Mouse (Mus musculus) forebrain, postnatal 0 days (tissue): ENCODE measurements around the gene Tnnt2. TPM values are rescaled to one million over a fixed set of nuclear protein-coding genes. Genes with fewer than 3 reads are reported as not detected.

Experiments used
- ATAC-seq: fragments of 200-750 bp; cut with Nextera tagmentation; 2 replicates; pipeline ENCODE4 v1.8.0; 2017; ENCODE audit warnings: mild to moderate bottlenecking, moderate library complexity
- DNase-seq: peaks from one replicate; pipeline ENCODE4 v3.0.0-alpha.2; 2015
- H3K27ac ChIP-seq: fragments of 300-500 bp; sonication (generic); 2 replicates; pipeline ENCODE4 v1.5.1; 2014; ENCODE audit warnings: low read depth, mild to moderate bottlenecking, antibody characterized with exemption, low read length, moderate library complexity, mixed read lengths
- H3K27me3 ChIP-seq: fragments of 300-500 bp; sonication (generic); 2 replicates; pipeline ENCODE4 v1.6.1; 2014; ENCODE audit warnings: mild to moderate bottlenecking, low read length, mixed read lengths; ENCODE audit not compliant: insufficient read depth
- H3K36me3 ChIP-seq: fragments of 300-500 bp; sonication (generic); 2 replicates; pipeline ENCODE4 v1.6.1; 2014; ENCODE audit warnings: mild to moderate bottlenecking, moderate library complexity; ENCODE audit not compliant: insufficient read depth
- H3K4me1 ChIP-seq: fragments of 300-500 bp; sonication (generic); 2 replicates; pipeline ENCODE4 v1.6.1; 2014; ENCODE audit warnings: antibody characterized with exemption; ENCODE audit not compliant: insufficient read depth
- H3K4me2 ChIP-seq: fragments of 300-500 bp; sonication (generic); 2 replicates; pipeline ENCODE4 v1.6.1; 2014; ENCODE audit warnings: low read depth, mild to moderate bottlenecking, moderate library complexity
- H3K4me3 ChIP-seq: fragments of 300-500 bp; sonication (generic); 2 replicates; pipeline ENCODE4 v1.5.1; 2014; ENCODE audit warnings: low read depth, low read length, mixed read lengths
- H3K9ac ChIP-seq: fragments of 300-500 bp; sonication (generic); 2 replicates; pipeline ENCODE4 v1.6.1; 2014; ENCODE audit warnings: mild to moderate bottlenecking
- H3K9me3 ChIP-seq: fragments of 300-500 bp; sonication (generic); 2 replicates; pipeline ENCODE4 v1.6.1; 2016; ENCODE audit warnings: low read length
- CTCF ChIP-seq: sonication (generic); IDR thresholded peaks from 2 replicates; pipeline ENCODE4 v1.5.1; 2016; ENCODE audit warnings: antibody characterized with exemption, control low read depth, low read depth
- WGBS: fragments of 180-500 bp; shearing (Covaris S2); extraction: QIAGEN DNeasy Blood & Tissue Kit; methylation state at CpG from one replicate; pipeline ENCODE4 v1.1.7; 2014; 5-methylcytosine and 5-hydroxymethylcytosine counted together
- polyA plus RNA-seq: library from polyadenylated mRNA; unstranded; fragments of >200 nt; fragmentation: Nextera tagmentation; extraction: Ambion mirVana; gene quantifications from 2 replicates; pipeline ENCODE4 v1.2.1, GENCODE M21; 2015
- total RNA-seq: library from RNA; depleted of rRNA; stranded (reverse); fragments of >200 nt; gene quantifications from 2 replicates; pipeline ENCODE4 v1.2.3, GENCODE M21; 2014

Gene Tnnt2
- total and polyA plus RNA-seq, 2 experiments from 2014 or later = 0.63 to 0.67 TPM

DNA sequence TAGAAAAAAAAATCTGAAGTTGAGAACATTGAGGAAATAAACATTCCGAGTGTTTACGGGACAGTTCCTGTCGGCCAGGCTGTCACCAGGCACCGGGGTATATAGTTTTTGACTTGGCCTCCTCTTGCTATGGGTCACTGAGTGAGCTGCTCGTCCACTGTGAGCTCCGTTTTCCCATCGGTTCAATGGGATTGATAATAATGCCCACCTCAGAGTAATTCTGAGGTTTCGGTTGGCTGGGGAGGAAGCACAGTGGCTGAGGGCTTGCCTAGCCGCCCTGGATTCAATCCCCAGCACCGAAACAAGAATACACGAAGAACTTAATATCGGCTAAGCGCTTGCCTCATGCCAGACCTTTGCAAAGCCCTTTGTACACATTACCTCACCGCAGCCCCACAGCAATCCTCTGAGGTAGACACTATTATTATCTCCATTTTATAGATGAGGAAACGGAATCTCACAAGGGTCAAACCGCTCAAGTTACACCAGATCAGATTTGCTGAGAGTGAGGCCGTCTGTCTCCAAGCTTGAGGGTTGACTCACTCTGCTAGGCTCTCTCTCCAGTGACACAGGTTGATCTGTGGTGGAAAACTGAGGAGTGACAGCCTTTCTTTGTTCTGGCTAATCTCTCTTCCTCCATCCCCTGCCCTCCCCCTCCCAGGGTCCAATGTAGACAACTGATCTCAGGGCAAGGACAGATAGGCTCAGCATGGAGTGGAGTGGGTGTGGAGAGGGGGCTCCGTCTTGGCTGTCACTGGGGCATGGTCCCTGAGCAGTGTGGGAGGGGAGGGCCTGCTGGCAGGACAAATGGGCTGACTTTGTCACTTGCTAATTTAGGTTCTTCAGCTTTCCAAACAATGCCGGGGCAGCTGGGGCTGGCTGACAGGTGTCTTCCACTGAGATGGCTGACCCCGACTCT lies 41.7 kb upstream of the Tnnt2 start:
- DNase-seq (no peak), ATAC-seq (no peak)
- Histone ChIP-seq H3K4me3 (no peak overlapping the region), H3K27ac (no peak overlapping the region), H3K4me1 (peaks cover 8% of the 10 kb centered on the region; the same call in 1 of the 2 replicates), H3K36me3 (no peaks in the 10 kb centered on the region), H3K9ac (peak overlapping the region; percentile 39; the same call in 1 of the 2 replicates), H3K9me3 (no peaks in the 10 kb centered on the region), H3K27me3 (no peaks in the 10 kb centered on the region; the same call in 1 of the 2 replicates), H3K4me2 (peak overlapping the region; percentile 42; the same call in 1 of the 2 replicates)
- no peak for TF ChIP-seq CTCF
- 50% methylated on average over 20 of the region's 20 CpGs for WGBS

DNA sequence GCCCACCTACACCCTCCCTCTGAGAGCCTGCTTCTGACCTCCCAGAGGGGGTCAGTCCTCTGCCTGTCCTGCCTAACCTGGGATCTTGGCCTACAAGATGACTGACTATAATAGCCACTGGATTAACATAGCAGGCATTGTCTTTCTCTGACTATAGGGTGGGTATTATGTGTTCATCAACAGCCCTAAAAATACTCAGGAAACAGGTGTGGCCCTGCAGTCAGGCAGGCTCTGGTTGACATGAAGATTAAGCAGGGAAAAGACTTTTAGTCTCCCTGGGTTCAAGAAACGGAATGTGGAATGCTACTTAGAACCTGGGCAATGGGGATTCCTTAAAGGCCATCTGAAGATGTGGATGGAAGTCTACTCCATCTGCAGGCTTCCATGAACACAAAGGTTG lies 37.7 kb upstream of the Tnnt2 start:
- H3K27ac ChIP-seq = no peak overlapping the region
- no peaks in the 10 kb centered on the region for H3K9me3 ChIP-seq
- TF ChIP-seq CTCF = no peak
- 71% methylated on average over 1 of the region's 1 CpGs for WGBS
- H3K4me1 ChIP-seq = peaks cover 7% of the 10 kb centered on the region; the same call in 1 of the 2 replicates
- no peaks in the 10 kb centered on the region for H3K36me3 ChIP-seq
- H3K4me3 ChIP-seq = no peak overlapping the region
- no peak overlapping the region for H3K4me2 ChIP-seq
- no peak for ATAC-seq
- H3K27me3 ChIP-seq = no peaks in the 10 kb centered on the region; the same call in 1 of the 2 replicates
- DNase-seq = no peak
- no peak overlapping the region for H3K9ac ChIP-seq

DNA sequence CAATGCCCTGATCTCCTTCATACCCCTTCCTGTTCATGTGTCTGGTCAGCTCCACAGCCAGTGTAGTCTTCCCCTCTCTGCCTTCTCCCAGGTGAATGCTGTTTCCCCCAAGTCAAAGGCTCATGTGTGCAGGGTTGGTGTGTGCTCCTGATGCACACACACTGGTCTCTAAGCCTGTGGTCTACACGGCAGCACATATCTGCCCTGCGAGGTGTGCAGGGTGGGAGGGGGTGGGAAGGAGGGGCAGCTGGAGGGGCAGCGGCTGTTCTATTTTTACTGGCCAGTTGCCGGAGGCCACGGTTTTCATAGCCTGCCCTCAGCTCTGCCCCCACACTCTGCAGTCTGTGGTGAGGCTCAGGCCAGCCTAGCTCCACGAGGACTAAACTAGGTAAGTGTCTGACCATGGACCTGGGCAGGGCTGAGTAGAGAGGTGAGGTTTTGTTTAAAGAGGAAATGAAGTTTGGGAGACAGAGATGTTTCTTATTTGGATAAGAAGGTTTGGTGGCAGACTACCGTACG lies 37.0 kb upstream of the Tnnt2 start:
- no peak for DNase-seq
- Histone ChIP-seq H3K9me3 (no peaks in the 10 kb centered on the region), H3K27ac (no peak overlapping the region), H3K4me2 (no peak overlapping the region), H3K4me1 (0 out of 2 replicates have a peak, but pooled peaks cover under 1% of the 10 kb centered on the region), H3K9ac (no peak overlapping the region), H3K27me3 (no peaks in the 10 kb centered on the region; the same call in 1 of the 2 replicates), H3K36me3 (no peaks in the 10 kb centered on the region), H3K4me3 (no peak overlapping the region)
- TF ChIP-seq CTCF = no peak
- WGBS = 82% methylated on average over 8 of the region's 8 CpGs
- no peak for ATAC-seq

DNA sequence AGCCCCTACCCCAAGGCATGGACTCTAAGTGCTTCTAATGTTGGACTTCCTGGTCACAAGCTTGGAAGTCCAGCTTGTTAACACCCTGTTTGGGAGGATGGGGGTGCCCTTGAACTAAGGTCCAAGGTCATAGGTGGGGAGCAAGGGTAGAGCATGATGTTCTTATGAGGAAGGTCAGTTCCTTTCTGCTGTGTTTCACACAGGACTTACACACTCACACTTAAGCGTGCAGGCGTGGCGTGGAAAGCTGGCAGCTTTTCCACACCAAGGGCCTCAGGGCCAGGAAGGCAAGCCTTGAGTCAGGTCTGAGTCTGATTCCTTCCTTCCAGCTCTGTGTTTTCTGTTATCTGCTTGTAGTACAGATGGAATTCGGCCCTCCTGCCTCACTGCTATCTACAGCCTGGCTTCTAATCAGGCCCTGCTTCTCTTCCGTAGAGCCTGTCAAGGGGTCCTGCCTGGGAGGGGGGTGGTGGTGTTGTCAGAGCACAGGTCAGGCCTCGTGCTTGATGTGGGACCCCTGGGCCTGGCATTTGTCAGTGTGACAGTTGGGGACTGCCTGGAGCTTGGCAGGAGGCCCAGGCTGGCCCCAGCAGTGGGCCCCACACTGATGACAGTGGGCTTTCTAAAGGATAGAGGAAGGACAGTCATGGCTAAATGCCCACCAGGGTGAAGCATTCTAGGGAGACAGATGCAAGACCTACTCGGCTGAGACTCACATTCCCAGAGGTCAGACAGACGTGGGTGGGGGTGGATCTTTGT lies 35.8 kb upstream of the Tnnt2 start:
- DNase-seq = no peak
- H3K27ac ChIP-seq = no peak overlapping the region
- no peaks in the 10 kb centered on the region for H3K36me3 ChIP-seq
- H3K4me3 ChIP-seq = no peak overlapping the region
- H3K9me3 ChIP-seq = no peaks in the 10 kb centered on the region
- WGBS = 48% methylated on average over 8 of the region's 8 CpGs
- H3K4me2 ChIP-seq = no peak overlapping the region
- H3K4me1 ChIP-seq = no peaks in the 10 kb centered on the region
- TF ChIP-seq CTCF = no peak
- ATAC-seq = no peak
- no peaks in the 10 kb centered on the region for H3K27me3 ChIP-seq
- no peak overlapping the region for H3K9ac ChIP-seq

DNA sequence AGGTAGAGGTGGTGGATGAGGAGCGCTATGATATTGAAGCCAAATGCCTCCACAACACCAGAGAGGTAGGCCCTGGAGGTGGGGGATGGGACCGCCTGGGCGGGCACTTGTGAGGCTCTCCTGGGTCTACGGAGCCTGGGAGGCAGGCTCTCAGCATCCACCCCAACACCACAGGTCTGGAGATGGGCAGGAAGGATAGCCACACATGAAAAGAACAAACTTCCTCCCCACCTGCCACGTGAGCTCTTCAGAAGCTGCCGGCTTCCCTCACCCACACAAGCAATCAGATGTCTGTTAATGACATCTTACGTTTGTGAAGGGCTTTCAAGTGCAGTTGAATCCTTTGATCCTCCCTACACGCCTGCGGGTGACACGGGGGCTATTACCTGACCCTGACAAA lies 28.6 kb upstream of the Tnnt2 start:
- 60% methylated on average over 10 of the region's 10 CpGs for WGBS
- H3K4me1 ChIP-seq = no peaks in the 10 kb centered on the region
- H3K27me3 ChIP-seq = no peaks in the 10 kb centered on the region
- DNase-seq = no peak
- H3K9ac ChIP-seq = no peak overlapping the region
- TF ChIP-seq CTCF = no peak
- H3K4me2 ChIP-seq = no peak overlapping the region
- H3K27ac ChIP-seq = no peak overlapping the region
- H3K4me3 ChIP-seq = no peak overlapping the region
- ATAC-seq = no peak
- H3K9me3 ChIP-seq = no peaks in the 10 kb centered on the region
- H3K36me3 ChIP-seq = no peaks in the 10 kb centered on the region

DNA sequence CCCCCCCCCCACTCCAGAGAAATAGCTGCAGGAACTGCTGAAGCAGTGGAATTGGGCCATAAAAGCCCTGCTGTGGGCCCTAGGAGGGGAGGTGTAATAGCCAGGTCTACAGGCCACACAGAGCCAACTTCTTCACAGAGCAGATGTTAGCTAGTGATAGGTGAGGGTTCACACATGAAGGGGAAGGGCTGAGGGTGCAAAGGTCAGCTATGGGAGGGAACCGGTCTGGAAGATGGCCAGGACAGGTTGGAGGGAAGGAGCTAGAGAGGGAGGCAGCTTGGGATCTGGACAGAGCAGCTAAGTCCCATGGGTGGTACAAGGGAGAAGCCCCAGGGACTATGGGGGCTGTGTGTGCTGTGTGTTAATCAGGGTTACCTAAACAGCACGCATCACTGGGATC lies 26.0 kb upstream of the Tnnt2 start:
- H3K9me3 ChIP-seq = no peaks in the 10 kb centered on the region
- H3K36me3 ChIP-seq = no peaks in the 10 kb centered on the region
- ATAC-seq = no peak
- no peak for DNase-seq
- no peaks in the 10 kb centered on the region for H3K4me1 ChIP-seq
- H3K27me3 ChIP-seq = no peaks in the 10 kb centered on the region
- no peak overlapping the region for H3K4me3 ChIP-seq
- TF ChIP-seq CTCF = no peak
- 93% methylated on average over 2 of the region's 2 CpGs for WGBS
- H3K27ac ChIP-seq = no peak overlapping the region
- H3K9ac ChIP-seq = no peak overlapping the region
- H3K4me2 ChIP-seq = no peak overlapping the region
